Mouse (Mus musculus) liver, embryonic 14.5 days (tissue): ENCODE data around the gene Tnik. TPM values are rescaled to one million over a fixed set of nuclear protein-coding genes. Genes with fewer than 3 reads are reported as not detected.

Experiments used
- ATAC-seq: fragments of 200-750 bp; cut with Nextera tagmentation; 2 replicates; pipeline ENCODE4 v1.8.0; 2017; ENCODE audit warnings: moderate number of reproducible peaks, mild to moderate bottlenecking, moderate library complexity; ENCODE audit not compliant: insufficient read depth
- DNase-seq, 3 experiments: peaks; one replicate each; pipeline ENCODE4 v3.0.0-alpha.2; 2012 to 2013; ENCODE audit warnings: low read depth in 3 of 3, low spot score in 3 of 3
- H3K27ac ChIP-seq: fragments of 300-500 bp; sonication (generic); 2 replicates; pipeline ENCODE4 v1.5.1; 2014; ENCODE audit warnings: moderate library complexity, mild to moderate bottlenecking, control low read depth, inconsistent platforms
- H3K27me3 ChIP-seq: fragments of 300-500 bp; sonication (generic); 2 replicates; pipeline ENCODE4 v1.6.1; 2014; ENCODE audit warnings: mild to moderate bottlenecking, low read length, moderate library complexity; ENCODE audit not compliant: control insufficient read depth, insufficient read depth
- H3K36me3 ChIP-seq: fragments of 300-500 bp; sonication (generic); replicated peaks from 2 replicates; pipeline ENCODE4 v1.6.1; 2014; ENCODE audit warnings: low read depth; ENCODE audit not compliant: control insufficient read depth, insufficient read depth
- H3K4me1 ChIP-seq, 2 experiments: fragments of 200-500 bp in 1 of 2; fragments of 300-500 bp in 1 of 2; sonication (generic) in 1 of 2; replicated peaks; 2 replicates each; pipeline ENCODE4 v1.6.1; 2012 to 2014; ENCODE audit warnings: antibody characterized with exemption in 1 of 2, inconsistent platforms in 1 of 2, low read length in 1 of 2; ENCODE audit not compliant: control insufficient read depth in 2 of 2, insufficient read depth in 2 of 2
- H3K4me2 ChIP-seq: fragments of 300-500 bp; sonication (generic); 2 replicates; pipeline ENCODE4 v1.6.1; 2014; ENCODE audit warnings: low read depth, mild to moderate bottlenecking, control low read depth, moderate library complexity
- H3K4me3 ChIP-seq, 2 experiments: fragments of 200-500 bp in 1 of 2; fragments of 300-500 bp in 1 of 2; sonication (generic) in 1 of 2; 2 replicates each; pipeline ENCODE4 v1.5.1; 2012 to 2014; ENCODE audit warnings: low read depth in 2 of 2, low read length in 2 of 2, mild to moderate bottlenecking in 2 of 2, control low read depth in 1 of 2, inconsistent platforms in 1 of 2, moderate library complexity in 1 of 2; ENCODE audit not compliant: insufficient read depth in 1 of 2
- H3K9ac ChIP-seq: fragments of 300-500 bp; sonication (generic); replicated peaks from 2 replicates; pipeline ENCODE4 v1.6.1; 2014; ENCODE audit warnings: mild to moderate bottlenecking, control low read depth, moderate library complexity
- H3K9me3 ChIP-seq: fragments of 300-500 bp; sonication (generic); 2 replicates; pipeline ENCODE4 v1.6.1; 2016; ENCODE audit warnings: low read length, mixed read lengths; ENCODE audit not compliant: control insufficient read depth
- CTCF ChIP-seq: IDR thresholded peaks from 2 replicates; pipeline ENCODE4 v1.5.1; 2016; ENCODE audit warnings: antibody characterized with exemption, low read depth, control low read depth
- EP300 ChIP-seq: IDR thresholded peaks from 2 replicates; pipeline ENCODE4 v1.6.1; 2016; ENCODE audit warnings: antibody characterized with exemption, low read depth
- WGBS: fragments of 180-500 bp; shearing (Covaris S2); extraction: QIAGEN DNeasy Blood & Tissue Kit; methylation state at CpG from one replicate; pipeline ENCODE4 v1.1.7; 2014; ENCODE audit not compliant: insufficient replicate concordance; 5-methylcytosine and 5-hydroxymethylcytosine counted together
- polyA plus RNA-seq, 2 experiments: library from polyadenylated mRNA; depleted of rRNA in 1 of 2; stranded (reverse) in 1 of 2; unstranded in 1 of 2; fragments of >200 nt; fragmentation: Nextera tagmentation in 1 of 2; extraction: Ambion mirVana in 1 of 2; gene quantifications; 2 replicates each; pipeline versions ENCODE4 v1.2.1 to v1.2.3; 2012 to 2014

The Tnik gene
- polyA plus RNA-seq, 2 experiments = 0.89 to 2.0 TPM

DNA sequence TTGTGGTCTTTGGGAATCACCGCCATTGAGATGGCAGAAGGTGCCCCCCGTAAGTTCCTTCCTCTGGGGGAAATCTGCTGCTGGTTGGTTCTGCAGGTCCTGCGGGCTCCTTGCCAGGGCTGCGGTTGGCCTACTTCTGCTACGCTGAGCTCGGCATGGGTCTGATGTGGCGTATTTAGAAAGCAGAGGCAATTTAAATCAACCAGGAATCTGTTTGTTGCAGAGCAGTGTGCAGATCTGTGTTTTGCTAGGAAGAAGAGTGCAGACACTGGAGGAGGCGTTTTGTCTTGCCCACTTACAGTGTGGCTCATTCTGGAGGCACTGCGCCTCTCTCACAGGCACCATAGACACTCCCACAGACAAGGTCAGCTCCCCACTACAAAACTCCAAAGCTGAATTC, 291.9 kb downstream of the Tnik start:
- H3K36me3 ChIP-seq = no peaks in the 10 kb centered on the region
- no peak overlapping the region for H3K9ac ChIP-seq
- H3K4me1 ChIP-seq = no peaks in the 10 kb centered on the region
- no peak overlapping the region for H3K4me2 ChIP-seq
- H3K9me3 ChIP-seq = no peaks in the 10 kb centered on the region
- ATAC-seq = no peak
- no peak for DNase-seq
- no peaks in the 10 kb centered on the region for H3K27me3 ChIP-seq
- no peak overlapping the region for H3K4me3 ChIP-seq
- H3K27ac ChIP-seq = no peak overlapping the region
- 76% methylated on average over 9 of the region's 9 CpGs for WGBS
- no peak for TF ChIP-seq EP300
- TF ChIP-seq CTCF = no peak

DNA sequence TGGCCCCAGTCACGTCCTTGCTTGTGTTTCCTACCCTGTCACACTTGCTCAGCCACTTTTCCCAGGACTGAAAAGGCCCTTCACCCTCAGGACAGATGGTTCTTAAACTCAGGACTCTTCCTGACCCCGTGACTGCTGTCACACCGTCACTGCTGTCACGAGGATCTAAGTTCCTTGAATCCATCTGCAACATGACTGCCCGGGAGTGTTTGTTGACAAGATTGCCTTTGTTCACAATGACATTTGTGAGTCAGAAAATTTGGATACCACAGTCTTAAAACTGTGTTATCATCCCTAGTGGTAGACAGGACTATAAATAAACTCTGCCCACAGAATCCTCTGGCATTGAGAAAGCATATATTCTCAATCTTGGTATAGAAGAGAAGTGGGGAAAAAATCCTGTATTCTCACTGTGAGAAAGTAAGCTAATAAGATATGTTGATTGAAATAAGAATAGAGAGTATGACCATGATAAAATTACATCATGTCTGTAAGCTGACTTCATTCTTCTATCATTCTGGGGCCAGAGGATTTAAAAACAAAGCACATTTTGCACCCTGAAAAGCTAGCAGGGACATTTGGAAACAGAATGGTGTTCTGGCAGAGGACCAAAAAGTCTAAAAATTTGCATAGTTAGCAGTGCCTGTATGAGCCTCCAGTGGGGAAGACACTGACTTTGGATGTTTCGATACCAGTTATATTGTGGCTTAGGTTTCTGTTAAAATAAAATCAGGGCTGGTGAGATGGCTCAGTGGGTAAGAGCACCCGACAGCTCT, 293.0 kb downstream of the Tnik start:
- Histone ChIP-seq H3K4me1 (no peaks in the 10 kb centered on the region), H3K36me3 (no peaks in the 10 kb centered on the region), H3K9ac (no peak overlapping the region), H3K9me3 (no peaks in the 10 kb centered on the region), H3K4me3 (no peak overlapping the region), H3K4me2 (no peak overlapping the region), H3K27me3 (no peaks in the 10 kb centered on the region), H3K27ac (no peak overlapping the region)
- no peak for ATAC-seq
- no peak for TF ChIP-seq CTCF
- TF ChIP-seq EP300 = no peak
- DNase-seq = no peak
- 56% methylated on average over 7 of the region's 7 CpGs for WGBS

DNA sequence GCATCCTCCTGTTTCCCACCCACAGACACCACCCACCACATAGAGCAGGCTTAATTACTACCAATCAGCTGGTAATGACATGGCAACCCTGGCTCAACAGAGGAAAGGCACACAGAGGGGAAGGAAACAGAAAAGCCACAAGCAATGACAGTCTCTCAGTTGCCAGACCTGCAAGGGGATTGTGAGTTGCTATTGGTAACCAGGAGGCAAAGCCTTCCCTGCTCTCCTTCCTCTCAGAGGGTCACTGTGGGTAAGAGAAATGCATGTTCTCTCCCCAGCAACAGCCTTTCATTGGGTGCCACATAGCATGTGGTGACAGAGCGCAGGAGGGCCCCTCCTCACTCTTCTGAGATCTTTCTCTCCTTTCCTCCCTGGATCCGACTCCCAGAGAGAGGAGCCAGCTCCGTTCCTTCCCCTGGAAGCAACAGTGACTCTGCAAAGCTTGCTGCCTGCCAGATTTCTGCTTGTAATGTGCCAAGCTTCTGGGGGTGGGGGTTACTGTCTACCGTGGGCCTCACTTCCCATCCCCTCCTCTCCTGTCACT, 295.4 kb downstream of the Tnik start:
- DNase-seq = no peak
- TF ChIP-seq CTCF (no peak), EP300 (no peak)

DNA sequence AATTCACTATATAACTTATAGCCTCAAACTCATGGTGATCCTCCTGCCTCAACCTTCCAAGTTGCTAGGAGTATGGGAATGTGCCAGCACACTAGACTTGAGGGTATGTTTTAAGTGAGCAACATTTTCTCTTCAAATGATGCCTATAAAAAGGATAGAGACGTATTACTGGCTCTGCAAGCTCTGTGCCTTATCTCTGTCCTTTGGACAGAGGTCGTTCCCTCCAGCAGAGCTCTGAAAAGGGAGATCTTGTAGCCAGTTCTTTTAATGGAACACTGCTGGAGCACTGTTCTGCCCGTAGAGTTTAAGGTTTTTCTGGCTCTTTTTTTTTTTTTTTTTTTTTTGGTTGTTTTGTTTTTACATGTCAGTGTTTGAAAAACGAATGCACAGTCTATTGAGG, 298.4 kb downstream of the Tnik start:
- Histone ChIP-seq H3K4me1 (no peaks in the 10 kb centered on the region), H3K36me3 (no peaks in the 10 kb centered on the region), H3K4me2 (no peak overlapping the region), H3K9me3 (no peaks in the 10 kb centered on the region), H3K27ac (no peak overlapping the region), H3K4me3 (no peak overlapping the region), H3K9ac (no peak overlapping the region), H3K27me3 (no peaks in the 10 kb centered on the region)
- WGBS = 46% methylated on average over 4 of the region's 4 CpGs
- DNase-seq (no peak), ATAC-seq (no peak)
- TF ChIP-seq CTCF (no peak), EP300 (no peak)

More for the DNA sequence above, 295.4 kb downstream of the Tnik start:
- no peak overlapping the region for H3K27ac ChIP-seq
- H3K36me3 ChIP-seq = no peaks in the 10 kb centered on the region
- 45% methylated on average over 4 of the region's 4 CpGs for WGBS
- no peaks in the 10 kb centered on the region for H3K27me3 ChIP-seq
- no peak overlapping the region for H3K4me3 ChIP-seq
- no peak overlapping the region for H3K4me2 ChIP-seq
- ATAC-seq = no peak
- H3K9me3 ChIP-seq = no peaks in the 10 kb centered on the region
- H3K4me1 ChIP-seq = no peaks in the 10 kb centered on the region
- H3K9ac ChIP-seq = no peak overlapping the region

DNA sequence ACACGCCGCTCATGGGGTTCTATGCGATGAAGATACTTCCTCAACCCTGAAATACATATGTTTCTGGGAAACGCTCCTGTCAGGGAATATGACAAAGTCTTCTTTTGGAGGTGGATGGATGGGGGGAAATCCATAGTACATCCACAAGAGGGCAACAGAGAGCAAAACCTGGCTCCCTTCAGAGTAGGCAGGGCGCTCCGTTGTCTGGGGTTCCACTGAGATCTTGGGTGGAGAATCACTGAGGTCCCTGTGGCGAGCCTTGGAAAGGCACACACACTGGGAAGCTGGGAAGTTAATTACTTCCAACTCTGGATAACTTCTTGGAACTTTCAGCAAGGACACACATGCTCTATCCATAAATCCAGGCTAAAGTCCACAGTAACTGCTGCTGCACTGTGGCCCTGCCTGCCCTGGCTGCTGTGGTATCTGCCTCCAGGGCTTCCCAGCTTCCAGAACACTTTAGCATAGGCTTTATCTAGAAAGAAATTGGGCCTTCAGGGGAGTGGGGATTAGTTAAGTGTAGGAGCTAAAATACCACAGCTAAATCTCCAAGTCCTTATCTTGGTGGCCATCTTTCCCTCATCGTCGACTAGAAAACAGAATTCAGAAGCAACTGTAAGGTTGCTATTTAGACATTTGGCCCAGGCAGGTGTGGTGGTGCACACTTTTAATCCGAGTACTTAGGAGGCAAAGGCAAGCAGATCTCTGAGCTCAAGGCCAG, 299.8 kb downstream of the Tnik start:
- ATAC-seq (no peak), DNase-seq (no peak)
- Histone ChIP-seq H3K4me1 (no peaks in the 10 kb centered on the region), H3K9me3 (no peaks in the 10 kb centered on the region), H3K4me3 (no peak overlapping the region), H3K27ac (no peak overlapping the region), H3K4me2 (no peak overlapping the region), H3K27me3 (no peaks in the 10 kb centered on the region), H3K9ac (no peak overlapping the region), H3K36me3 (no peaks in the 10 kb centered on the region)
- TF ChIP-seq EP300 = no peak
- peak; percentile 69 for TF ChIP-seq CTCF
- WGBS = 54% methylated on average over 10 of the region's 10 CpGs
